Mouse (Mus musculus) CH12.LX (cell line): ENCODE data around the gene Rnf10.

Experiments used
- CHD2 ChIP-seq: IDR thresholded peaks from 2 replicates; pipeline ENCODE4 v1.6.1; 2011; ENCODE audit warnings: low read length, improper control_type of control experiment
- CTCF ChIP-seq, 2 experiments: IDR thresholded peaks in 1 of 2; conservative IDR thresholded peaks in 1 of 2; 2 replicates each; pipeline ENCODE4 v1.5.1; 2011 to 2012; ENCODE audit warnings: low read depth in 2 of 2, low read length in 2 of 2, improper control_type of control experiment in 1 of 2, inconsistent platforms in 1 of 2, mild to moderate bottlenecking in 1 of 2, moderate library complexity in 1 of 2
- JUND ChIP-seq: conservative IDR thresholded peaks from 2 replicates; pipeline ENCODE4 v1.6.1; 2011; ENCODE audit warnings: low read depth, low read length, improper control_type of control experiment
- MAX ChIP-seq: IDR thresholded peaks from 2 replicates; pipeline ENCODE4 v1.6.1; 2011; ENCODE audit warnings: low read length, improper control_type of control experiment
- POLR2A ChIP-seq: IDR thresholded peaks from 2 replicates; pipeline ENCODE4 v1.6.1; 2011; ENCODE audit warnings: low read depth, mild to moderate bottlenecking, improper control_type of control experiment, low read length
- POLR2AphosphoS2 ChIP-seq: IDR thresholded peaks from 2 replicates; pipeline ENCODE4 v1.6.1; 2011; ENCODE audit warnings: low read depth, low read length, improper control_type of control experiment
- RAD21 ChIP-seq: IDR thresholded peaks from 2 replicates; pipeline ENCODE4 v1.6.1; 2011; ENCODE audit warnings: low read depth, mild to moderate bottlenecking, low read length, improper control_type of control experiment, moderate library complexity
- TCF12 ChIP-seq: IDR thresholded peaks from 2 replicates; pipeline ENCODE4 v1.6.1; 2014; ENCODE audit warnings: low read depth, mild to moderate bottlenecking, inconsistent platforms, low read length, improper control_type of control experiment
- ZKSCAN1 ChIP-seq: IDR thresholded peaks from 2 replicates; pipeline ENCODE4 v1.6.1; 2012; ENCODE audit warnings: low read depth, inconsistent platforms, low read length, improper control_type of control experiment, borderline replicate concordance
- ZMIZ1 ChIP-seq: IDR thresholded peaks from 2 replicates; pipeline ENCODE4 v1.6.1; 2012; ENCODE audit warnings: low read depth, mild to moderate bottlenecking, inconsistent platforms, low read length, improper control_type of control experiment
- ZNF384 ChIP-seq: IDR thresholded peaks from 2 replicates; pipeline ENCODE4 v1.6.1; 2012; ENCODE audit warnings: low read depth, low read length, improper control_type of control experiment, inconsistent platforms

DNA sequence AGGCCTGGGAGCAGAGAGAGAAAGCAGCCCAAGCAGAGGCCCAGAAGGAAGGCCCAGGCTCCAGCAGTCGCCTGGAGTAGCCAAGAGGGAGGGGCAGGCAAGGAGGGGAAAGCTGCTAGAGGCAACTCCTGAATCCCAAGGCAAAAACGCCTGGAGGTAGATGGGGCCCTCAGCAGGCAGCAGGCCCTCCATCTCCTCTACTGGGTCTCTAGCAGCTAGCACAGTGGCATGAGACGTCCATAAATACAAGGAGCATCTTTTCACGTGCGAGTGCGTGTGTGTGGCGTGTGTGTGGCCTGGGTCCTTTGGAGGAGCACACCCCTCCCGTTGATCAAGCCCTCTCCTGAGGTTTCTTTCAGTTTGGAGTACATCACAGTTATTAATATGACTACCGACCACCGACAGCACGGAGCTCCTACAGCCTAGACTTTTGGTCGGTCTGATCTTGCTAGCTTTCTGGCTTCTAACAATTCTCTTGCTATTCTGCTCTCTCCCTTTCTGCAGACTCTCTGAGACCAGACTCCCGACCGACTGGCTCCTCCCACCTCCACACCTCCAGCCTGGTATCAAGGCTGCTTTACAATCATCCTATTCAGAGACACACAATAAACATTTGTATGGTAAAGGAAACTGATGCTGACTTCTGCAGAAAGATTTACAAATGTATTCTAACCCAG is 44.4 kb upstream of the Rnf10 start:
- TF ChIP-seq CTCF (conservative IDR thresholded peaks at IDR 0.05 in 1 of 2, IDR thresholded peaks at IDR 0.05 in 1 of 2; ENCODE audit: low read depth in 2 of 2, low read length in 2 of 2) (no peak), POLR2A (no peak), MAX (no peak), CHD2 (no peak), ZMIZ1 (no peak), TCF12 (no peak), POLR2AphosphoS2 (no peak), ZKSCAN1 (no peak), RAD21 (no peak), ZNF384 (no peak), JUND (no peak)
